Mouse (Mus musculus) brain, adult 2 months (tissue): ENCODE data around the gene Pdhb.

ENCODE experiments used
- DNase-seq: peaks from one replicate; pipeline ENCODE4 v3.0.0; 2011; ENCODE audit warnings: low read depth, low spot score

Pdhb gene

DNA sequence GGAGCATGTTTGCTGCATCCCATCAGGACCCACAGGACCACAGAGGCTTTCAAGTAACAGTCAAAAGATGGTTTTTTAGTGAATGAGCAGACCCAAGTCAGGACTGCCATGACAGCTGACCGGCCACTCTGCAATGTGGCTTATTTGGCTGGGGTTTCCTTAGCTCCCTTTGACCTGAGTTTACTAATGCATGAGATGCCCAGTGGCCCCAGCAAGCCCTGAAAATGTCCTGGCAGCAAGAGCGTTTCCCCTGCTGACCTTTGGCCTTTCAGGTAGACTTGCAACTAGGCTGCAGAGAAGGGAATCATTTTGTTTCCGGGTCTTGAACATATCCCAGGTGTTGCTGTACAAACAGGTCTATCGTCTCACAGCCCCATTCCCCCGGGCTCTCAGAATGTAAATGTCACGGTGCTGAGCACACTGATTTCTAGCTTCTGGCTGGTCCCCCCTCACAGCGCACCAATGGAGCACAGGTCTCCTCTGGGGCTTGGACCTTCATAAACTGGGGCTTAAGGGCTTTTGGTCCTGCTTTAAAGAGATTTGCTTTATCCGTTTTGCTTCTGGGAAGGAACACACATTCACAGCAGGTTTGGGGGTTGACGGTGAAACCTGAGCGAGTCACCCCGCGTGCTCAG, 18.6 kb upstream of the Pdhb start:
- DNase-seq = no peak

DNA sequence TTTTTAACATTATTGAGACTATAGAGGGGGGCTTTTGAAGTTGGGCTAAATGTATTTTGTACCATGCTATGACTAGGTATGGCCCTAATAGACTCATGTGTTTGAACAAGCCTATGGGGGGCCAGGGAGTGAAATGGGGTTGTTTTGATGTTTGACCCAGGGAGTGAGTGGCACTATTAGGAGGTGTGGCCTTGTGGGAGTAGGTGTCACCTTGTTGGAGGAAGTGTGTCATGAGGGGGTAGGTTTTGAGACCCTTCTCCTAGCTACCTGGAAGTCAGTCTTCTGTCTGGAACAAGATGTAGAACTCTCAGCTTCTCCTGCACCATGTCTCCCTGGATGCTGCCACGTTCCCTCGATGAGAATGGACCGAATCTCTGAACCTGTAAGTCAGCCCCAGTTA, 17.7 kb upstream of the Pdhb start:
- no peak for DNase-seq

DNA sequence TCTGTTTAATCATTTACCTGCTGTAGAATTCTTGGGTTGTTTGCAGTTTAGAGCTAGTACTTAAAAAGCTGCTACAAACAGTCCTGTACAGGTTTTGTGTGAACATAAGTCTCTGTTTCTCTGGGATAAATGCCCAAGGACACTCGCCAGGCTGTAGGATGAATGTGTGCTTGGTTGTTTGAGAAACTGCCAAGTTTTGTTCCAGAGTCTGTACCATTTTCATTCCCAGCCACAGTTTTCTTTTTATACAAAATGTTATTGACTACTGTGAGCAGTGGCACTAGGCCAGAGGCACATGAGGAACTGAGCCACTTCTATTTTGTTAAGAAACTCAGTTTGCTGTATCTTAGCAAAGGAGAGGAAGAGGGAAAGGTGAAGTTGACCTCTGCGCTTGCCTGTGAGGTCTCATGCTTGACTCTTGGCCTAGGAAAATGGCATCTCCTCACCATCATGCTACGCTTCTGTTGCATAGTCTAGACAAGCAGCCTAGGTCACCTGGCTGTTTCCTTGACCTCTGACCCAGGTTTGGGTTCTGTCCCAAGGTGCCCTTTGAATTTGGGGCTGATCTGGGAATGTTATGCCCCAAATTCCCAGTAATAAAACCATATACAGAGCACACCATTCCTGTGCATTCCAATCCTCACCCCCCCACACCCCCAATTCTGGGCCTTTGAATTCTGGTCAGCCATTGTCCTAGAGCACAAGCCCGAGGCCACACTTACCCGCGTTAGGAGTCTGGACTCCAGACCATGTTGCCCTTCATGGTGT, 13.6 kb upstream of the Pdhb start:
- DNase-seq = peak; percentile 93

DNA sequence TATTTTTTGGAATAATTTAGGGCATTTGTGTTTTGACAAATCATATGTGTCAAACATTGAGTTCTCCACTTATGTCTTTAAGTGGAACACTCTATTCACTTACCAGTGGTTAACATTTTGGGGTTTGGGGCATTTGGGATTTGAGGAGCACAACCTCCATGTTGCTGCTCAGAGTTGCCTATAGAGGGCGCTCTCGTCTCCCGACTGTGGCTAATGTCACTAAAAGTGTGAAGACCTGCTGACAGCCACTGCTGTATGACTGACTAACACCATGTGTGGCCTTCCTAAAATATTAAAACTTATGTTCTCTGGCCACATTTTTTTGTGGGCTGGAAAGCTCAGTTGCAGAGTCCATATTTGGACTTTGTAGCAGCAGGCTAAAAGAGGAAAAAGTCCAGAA, 10.5 kb upstream of the Pdhb start:
- DNase-seq = no peak

DNA sequence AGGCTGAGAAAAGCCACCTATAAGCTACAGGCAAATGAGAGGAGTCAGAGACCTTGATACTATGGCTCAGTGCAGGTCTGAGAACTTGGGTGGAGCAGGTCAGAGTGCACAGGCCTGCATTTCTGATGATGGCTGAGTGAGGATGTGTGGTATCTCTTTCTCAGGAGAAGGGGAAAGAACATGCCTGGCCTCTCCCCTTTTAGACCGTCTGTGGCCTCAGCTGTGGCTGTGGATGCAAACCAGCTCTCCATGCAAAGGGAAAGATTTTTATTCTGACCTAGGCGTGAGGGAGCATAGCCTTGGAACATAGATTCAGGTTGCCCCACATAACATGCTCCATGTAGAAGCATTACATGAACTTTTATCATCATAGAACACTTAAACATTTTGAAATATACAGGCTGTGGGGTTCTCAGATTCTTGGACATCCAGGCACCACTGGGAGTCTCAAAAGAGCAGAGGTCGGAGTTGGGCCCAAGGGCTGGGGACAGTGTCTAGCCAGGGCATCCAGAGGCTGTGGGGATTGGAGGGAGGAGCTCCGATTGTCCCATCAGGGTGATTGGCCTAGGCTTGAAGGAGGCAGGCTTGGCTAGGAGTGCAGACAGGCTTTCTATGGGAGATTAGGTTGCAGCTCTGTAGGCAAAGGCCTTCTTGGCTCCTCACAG, 7.7 kb upstream of the Pdhb start:
- DNase-seq = no peak

DNA sequence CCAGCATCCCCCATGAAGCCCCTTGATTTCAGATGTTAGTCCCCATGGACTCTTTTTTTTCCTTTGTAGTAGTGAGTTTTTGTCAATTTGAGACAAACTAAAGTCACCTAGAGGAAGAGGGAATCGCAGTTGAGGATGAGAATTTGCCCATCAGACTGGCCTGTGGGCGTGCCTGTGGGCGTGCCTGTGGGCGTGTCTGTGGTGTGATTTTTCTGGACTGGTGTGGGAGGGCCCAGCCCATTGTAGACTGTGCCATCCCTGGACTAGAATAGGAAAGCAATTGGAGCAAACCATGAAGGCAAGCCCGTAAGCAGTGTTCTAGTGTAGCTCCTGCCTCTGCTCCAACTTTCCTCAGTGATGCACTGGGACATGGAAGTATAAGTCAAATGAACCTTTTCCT, 3.4 kb upstream of the Pdhb start:
- DNase-seq = no peak

DNA sequence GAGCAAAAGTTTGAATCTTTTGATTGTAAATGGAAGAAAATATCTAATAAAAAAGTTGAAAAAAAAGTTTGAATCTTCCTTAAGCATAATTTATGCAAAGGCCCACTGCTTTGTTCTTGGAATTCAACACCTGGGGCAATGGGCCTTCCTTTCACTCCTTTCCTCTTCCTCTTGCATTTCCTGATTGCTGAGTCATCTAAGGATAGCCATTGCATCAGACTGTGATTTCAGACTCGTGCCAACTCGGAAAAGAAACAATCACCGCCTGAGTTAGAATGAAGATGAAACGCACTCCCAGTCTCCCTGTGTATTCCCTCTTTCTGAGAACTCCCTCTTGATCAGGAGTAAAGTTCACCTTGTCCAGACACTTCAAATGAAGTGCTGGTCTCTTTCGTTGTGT, 1.8 kb upstream of the Pdhb start:
- DNase-seq = no peak

DNA sequence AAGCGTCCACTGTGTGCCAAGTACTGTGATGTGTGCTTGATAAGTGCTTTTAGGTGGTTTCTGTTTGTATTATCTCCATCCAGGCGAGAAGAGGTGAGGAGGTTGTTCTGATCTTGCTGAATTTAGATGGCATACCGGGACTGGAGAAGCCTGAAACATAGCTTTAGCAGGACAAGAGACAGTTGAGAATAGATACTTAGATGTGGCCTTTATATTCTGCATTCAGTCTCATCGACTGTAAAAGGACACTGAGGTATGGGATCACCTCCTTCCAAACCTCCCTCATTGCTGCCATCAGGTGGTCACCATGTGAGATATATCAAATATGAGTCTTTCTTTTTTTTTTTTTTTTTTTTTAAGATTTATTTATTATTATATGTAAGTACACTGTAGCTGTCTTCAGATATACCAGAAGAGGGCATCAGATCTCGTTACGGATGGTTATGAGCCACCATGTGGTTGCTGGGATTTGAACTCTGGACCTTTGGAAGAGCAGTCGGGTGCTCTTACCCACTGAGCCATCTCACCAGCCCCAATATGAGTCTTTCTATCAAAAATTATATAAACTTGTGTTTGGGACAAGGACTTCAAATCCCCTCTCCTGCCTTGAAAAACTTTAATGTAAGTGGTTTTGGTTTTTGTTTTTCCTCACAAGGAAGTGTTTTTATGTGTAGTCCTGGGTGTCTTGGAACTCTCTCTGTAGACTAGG, 871 bp upstream of the Pdhb start:
- peak; percentile 86 for DNase-seq

DNA sequence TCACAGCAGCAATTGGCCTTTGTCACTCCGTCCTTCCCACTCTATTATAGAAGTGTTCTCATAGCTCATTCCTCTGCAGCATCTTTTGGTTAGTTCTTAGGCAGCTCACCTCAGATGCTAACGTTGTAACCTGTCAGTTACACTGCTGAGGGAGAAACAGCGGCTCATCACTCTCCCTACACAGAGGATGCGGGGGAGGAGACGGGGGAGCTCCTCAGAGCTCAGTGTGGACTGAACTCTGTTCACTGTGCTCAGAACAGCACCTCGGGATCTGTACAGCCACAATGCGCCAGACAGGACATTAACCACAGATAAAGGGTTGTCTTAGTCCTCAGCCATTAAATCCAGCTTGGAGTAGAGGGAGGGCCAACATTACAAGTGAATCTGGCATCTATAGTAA, 8.4 kb downstream of the Pdhb start:
- peak; percentile 56 for DNase-seq

DNA sequence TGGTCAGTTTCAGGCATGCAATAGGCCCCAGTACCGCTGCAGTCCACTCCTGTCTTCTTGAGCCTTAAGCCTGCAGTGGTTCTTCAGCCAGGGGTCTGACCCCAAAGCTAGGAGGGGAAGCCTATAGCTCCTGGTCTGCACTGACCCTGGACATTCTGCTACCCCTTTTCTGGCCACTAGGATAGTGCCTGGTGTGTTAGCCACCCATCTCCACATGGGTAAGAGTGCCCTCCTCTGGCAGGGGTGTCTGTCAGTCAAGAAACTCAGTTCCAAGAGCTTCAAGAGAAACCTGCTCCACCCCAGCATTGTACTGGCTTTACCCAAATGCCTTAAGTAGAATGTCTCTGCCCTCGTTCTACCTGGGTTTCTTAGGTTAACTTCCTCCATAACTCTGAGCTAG, 11.0 kb downstream of the Pdhb start:
- no peak for DNase-seq

DNA sequence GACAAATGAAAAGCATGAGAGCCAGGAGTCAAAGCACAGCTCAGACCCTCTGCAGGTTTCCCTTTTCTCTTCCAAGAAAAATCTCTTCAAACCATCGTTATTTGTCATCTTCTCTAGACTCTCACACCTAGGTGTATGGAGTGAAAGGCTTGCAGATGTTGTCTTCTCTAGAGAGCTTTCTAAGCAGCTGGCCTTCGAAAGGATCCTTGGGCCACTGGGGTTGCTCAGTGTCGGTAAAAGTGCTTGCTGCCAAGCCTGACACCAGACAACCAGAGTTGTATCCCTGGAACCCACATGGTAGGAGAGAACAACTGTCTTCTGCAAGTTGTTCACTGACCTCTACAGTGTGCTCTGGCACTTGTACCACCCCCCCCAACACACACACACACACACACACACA, 13.7 kb downstream of the Pdhb start:
- DNase-seq = no peak

DNA sequence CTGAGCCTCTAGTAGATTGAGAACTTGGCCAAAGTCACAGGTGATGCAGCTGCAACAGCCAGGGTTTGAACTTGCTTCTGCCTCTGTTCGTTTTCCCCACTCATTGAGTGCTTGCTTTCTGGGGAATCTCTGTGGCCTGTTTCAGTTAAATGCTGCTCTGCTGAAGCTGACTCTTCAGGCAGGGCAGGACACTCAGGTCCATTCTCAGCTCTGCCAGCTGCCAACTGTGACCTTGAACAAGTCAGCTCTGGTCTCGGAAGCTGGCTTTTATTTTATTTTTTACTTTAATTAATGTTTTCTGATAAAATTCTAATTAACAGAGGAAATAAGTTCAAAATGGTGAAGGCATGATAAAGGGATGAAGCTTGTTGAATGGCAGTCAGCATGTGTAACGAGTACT, 14.1 kb downstream of the Pdhb start:
- DNase-seq = no peak

DNA sequence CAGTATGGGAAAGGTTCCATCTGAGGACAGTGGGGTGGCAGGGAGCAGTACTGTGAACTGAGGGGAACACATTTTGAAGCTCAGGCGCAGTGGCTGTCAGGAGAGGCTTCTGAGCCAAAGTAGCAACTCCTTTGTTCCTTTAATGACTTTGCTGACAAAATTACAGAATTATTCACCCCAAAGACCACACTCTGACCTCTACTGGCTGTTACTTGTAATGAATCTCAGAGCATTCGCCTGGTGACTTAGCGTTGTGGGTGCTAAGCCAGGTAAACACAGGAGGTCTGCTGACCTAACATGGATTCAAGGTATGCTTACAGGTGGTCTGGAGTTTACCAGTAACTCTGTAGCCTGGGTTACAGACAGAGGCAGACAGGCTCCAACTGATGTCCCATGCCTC, 15.9 kb downstream of the Pdhb start:
- DNase-seq = peak; percentile 35

DNA sequence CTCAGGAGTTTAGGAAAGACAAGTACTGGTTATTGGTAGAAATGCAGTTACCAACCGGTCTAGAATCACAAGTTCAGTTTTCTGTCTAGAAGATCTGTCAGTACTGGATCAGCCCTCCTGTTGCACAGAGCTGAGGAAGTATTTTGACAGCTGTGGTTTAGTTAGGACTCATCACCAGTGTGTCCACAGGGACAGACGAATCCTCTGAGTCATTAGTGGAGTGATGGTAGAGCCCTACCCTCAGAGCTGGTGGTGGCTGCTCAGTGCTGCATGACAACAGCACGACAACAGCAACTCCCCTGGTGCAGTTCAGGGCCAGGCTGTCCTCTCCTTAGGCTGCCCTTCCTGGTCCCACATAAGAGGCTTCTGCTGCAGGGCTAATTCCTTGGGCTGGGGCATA, 18.8 kb downstream of the Pdhb start:
- peak; percentile 27 for DNase-seq

DNA sequence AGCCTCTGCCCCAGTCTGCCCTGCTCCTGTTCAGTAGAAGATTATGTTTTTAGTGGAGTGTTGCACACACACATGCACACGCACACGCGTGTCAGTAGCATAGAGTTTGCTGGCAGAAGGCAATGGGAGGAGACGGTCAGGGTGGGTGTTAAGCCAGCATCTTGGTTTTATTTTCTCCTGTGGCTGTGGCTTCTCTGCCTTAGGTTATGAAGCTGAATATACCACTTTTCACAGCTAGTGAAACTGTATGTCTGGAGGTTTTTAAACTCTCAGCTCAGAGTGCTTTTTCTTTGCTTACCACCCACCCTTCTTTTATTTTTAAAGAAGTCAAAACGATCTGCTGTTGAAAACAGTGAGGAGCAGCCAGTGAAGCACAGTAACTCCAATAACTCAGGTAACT, 21.1 kb downstream of the Pdhb start:
- peak; percentile 55 for DNase-seq

DNA sequence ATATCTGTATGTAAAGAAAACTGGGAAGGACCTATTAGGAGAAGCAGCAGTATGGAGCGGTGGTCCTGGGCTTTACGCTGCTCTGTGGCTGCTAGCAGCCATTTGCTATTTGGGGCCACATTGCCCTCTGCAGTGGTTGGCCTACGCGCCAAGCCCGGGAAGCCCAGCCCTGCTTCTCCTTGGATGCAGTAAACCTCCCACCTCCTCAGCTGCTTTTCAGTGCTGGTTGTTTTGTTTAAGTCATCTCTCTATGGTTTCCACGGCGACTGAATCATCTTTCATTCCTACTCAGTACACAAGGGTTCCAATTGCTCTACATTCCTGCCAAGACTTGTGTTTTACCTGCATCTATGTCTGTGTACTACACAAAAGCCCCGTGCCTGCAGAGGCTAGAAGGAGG, 24.0 kb downstream of the Pdhb start:
- peak; percentile 81 for DNase-seq

DNA sequence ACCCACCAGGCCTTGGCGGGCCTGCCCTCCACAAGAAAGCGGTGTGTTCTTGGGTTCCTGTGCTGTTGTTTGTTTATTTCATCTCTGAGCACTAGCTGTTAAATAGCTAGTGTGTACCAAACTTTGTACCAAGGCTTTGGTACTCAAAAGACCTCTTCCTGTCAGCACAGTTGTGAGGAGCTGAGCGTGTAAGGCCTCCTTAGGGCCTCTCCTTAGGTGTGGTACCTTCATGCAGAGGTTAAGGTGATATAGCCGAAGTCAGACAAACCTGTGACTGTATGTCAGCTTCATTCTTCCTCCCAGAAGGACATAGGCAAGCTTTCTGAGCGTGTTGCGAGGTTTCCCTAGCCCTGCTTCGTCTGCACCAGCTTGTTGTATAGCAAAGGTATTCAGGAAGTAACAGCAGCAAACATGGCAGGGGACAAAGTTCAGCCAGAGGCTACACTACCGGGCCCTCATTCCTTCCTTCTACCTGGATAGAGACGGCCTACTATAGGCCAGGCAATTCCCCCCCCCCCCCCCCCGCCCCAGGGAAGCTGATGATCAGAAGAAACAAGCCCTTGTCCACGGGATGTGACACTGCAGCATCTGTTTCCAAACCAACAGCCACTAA, 26.1 kb downstream of the Pdhb start:
- no peak for DNase-seq

DNA sequence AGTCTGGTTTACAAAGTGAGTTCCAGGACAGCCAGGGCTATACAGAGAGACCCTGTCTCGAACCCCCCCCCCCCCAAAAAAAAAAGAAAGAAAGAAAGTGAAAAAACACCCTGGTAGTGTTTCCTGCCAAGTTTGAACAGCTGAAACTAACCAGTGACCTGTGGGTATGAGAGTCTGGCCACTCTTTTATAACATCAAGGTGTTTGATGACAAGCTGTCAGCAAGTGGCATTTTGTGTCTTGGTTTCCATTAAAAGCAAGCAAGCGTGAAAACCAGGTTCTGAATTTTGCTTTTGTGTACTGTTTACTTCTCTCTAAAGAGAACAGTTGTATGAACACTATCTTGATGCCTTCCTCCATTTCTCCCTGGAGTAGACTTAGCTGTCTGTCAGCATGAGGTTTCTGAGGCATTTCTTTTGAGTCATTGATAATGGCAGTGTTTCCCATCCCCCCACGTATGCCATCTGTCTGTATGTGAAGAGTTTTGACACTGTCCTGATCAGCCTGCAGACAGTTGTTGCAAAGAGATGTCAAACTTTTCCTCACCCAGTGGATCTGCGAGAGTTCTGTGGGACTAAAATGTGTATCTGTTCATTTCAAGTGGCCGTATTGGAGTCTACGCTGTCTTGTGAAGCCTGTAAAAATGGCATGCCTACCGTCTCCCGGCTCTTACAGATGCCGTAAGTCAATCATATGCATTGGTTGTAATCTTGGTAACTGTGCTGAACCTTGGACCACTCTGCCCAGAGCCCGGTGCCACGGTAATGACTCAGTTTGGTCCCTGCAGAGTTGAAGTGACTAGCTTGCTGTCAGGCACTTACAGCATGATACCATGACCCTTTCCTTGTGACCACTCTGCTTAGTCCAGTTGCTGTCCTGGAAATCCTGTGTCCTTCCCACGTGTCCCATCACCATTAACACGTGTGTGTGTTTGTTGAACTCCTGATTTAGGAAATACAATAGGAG, 26.9 kb downstream of the Pdhb start:
- DNase-seq = no peak

DNA sequence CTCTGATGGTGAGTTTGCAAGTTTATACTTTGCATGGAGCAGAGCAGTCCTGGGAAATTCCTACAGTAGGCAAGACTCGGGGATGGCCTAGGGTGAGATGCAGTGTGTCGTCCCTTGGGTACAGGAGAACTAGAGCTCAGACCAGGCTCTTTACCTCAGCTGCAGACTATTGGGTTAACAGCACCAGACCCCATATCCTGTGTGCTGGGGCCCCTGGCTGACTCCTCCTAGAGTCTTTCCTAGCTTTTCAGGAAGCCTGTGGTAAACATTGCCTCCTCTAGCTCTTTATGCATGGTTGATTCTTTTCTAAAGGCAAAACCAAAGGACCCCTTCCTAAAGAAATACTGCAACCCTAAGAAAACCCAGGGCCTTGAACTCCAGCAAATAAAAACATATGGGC, 31.7 kb downstream of the Pdhb start:
- DNase-seq = no peak

DNA sequence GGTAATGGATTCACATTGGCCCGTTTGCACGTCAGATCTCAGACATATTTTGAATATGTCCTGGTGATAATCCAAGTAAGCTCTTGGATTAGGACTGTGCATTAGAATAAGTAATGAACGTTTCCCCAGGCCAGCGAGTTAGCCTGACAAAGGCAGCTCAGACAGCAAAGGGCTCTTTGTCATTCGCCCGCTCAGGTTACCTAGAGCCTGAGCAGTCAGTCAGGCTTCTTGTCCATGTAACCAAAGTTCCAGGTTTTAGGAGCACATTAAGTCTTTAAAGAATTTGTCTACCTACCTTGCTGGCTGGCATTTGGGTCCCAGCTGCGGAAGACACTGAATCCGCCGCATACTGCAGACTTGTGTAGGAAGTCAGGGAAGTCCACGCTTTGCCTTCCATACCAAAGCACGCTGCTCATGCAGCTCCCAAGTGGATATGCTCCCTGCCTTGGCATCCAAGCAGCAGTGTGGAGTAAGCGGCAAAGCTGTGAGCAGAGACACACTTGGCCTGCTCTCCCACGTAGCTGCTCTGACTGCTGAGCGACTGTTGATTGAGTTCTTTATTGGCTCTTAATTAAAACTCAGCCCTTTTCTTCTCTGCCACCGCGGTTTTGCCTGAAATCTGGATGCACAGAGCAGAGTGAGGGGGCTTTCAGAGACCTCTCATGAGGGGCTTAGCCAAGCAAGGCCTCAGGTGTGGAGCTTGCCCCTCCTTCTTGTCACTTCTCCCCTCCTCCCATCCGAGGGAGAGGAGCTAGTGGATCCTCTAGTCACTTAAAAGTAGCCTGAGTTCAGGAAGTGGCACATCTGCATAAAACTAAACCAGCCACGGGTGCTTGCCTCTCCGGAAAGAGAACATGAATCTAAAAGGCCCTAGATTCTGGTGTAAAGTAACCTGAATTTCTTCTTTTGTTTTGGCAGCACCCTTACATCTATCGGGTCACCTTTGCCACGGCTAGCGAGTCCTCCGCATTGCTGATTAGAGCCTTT, 32.8 kb downstream of the Pdhb start:
- DNase-seq = peak; percentile 44
